ENCODE assay signal across 8 mouse cellular contexts in the genomic region with DNA sequence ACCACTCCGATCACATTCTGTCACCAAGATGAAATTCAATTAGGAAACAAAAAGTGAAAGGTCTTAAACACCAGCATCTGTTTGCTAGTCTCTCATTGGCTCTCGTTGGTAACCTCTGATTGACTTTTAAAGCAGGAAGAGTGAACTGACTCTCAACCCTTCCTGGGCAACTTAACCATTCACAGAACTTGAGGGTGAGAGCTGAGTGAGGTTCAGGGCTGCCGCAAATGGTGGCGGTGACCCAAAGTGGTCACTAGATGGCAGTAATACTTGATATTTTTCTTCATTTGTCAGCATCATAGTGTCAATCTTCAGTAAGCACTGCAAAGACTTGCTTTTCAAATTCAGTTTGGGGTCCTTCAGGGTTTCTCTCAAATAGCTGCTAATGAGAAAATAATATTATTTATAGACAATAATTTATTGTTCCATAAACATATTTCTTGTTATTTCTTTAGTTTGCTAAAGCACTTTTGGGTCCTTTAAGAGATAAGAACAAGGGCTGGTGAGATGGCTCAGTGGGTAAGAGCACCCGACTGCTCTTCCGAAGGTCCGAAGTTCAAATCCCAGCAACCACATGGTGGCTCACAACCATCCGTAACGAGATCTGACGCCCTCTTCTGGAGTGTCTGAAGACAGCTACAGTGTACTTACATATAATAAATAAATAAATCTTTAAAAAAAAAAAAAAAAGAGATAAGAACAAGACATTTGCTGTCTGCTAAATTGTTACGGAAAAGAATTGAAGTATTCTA.
DNase-seq lines count a peak whose midpoint lies in the region; ATAC-seq and TF ChIP-seq lines count a peak whose summit lies in the region.
"Not testable (repeated sequence)": the region's sequence is repeated elsewhere in the genome, so short reads cannot be mapped to it uniquely, and the experiment has no call there.

No protein-coding gene starts in this region.

- peak; percentile 37; the same call in 1 of the 2 replicates for TF ChIP-seq CTCF in liver, adult 2 months (IDR thresholded peaks at IDR 0.05; ENCODE audit: low read depth, low read length)

- H3K4me2 ChIP-seq in forebrain, embryonic 14.5 days (ENCODE audit: low read length); kidney, embryonic 15.5 days; midbrain, embryonic 14.5 days (ENCODE audit: low read length): not testable (repeated sequence)

- not testable (repeated sequence) for H3K4me1 ChIP-seq in forebrain, embryonic 14.5 days (ENCODE audit: control insufficient read depth, insufficient read depth, low read length); kidney, embryonic 15.5 days; liver, adult 2 months (ENCODE audit: control insufficient read depth, insufficient read depth, low read length); midbrain, embryonic 14.5 days (ENCODE audit: control insufficient read depth, insufficient read depth, low read length)

- peak; percentile 77 for ATAC-seq in forebrain, embryonic 14.5 days
- peak; percentile 86 to 89 for ATAC-seq in hematopoietic stem cell, adult 5-6 weeks (replicated peaks in 1 of 2; ENCODE audit: insufficient read depth in 1 of 2, low FRiP score in 2 of 2, low TSS enrichment in 1 of 2, low read depth in 1 of 2, poor library complexity in 2 of 2, severe bottlenecking in 2 of 2)
- peak; percentile 71 for ATAC-seq in kidney, embryonic 15.5 days (replicated peaks; ENCODE audit: low FRiP score)
- ATAC-seq in midbrain, embryonic 14.5 days (ENCODE audit: low FRiP score, low TSS enrichment), result peak; percentile 69

- H3K36me3 ChIP-seq in forebrain, embryonic 14.5 days (ENCODE audit: control insufficient read depth, insufficient read depth, low read length); kidney, embryonic 15.5 days; liver, adult 2 months (ENCODE audit: control insufficient read depth, insufficient read depth, low read length); midbrain, embryonic 14.5 days (ENCODE audit: control insufficient read depth, insufficient read depth, low read length): not testable (repeated sequence)

- H3K4me3 ChIP-seq in forebrain, embryonic 14.5 days (ENCODE audit: low read depth, low read length); kidney, embryonic 15.5 days (replicated peaks); liver, adult 2 months (ENCODE audit: insufficient read depth, low read depth, low read length); midbrain, embryonic 14.5 days (replicated peaks; ENCODE audit: low read depth, low read length): not testable (repeated sequence)

- not testable (repeated sequence) for H3K9me3 ChIP-seq in forebrain, embryonic 14.5 days (replicated peaks; ENCODE audit: control insufficient read depth, low read length); kidney, embryonic 15.5 days (replicated peaks); midbrain, embryonic 14.5 days (ENCODE audit: control insufficient read depth, low read length)

- H3K27ac ChIP-seq in forebrain, embryonic 14.5 days (ENCODE audit: low read depth, low read length); kidney, embryonic 15.5 days; liver, adult 2 months (replicated peaks; ENCODE audit: insufficient read depth, low read depth, low read length); midbrain, embryonic 14.5 days (replicated peaks; ENCODE audit: low read depth, low read length): not testable (repeated sequence)

- H3K79me2 ChIP-seq in liver, adult 2 months (ENCODE audit: control insufficient read depth, insufficient read depth, low read length), result not testable (repeated sequence)

- not testable (repeated sequence) for H3K27me3 ChIP-seq in forebrain, embryonic 14.5 days (replicated peaks; ENCODE audit: control insufficient read depth, insufficient read depth, low read length); kidney, embryonic 15.5 days; liver, adult 2 months (ENCODE audit: control insufficient read depth, insufficient read depth, low read length); midbrain, embryonic 14.5 days (ENCODE audit: control insufficient read depth, insufficient read depth, low read length)

- 45% methylated on average over 8 of the region's 11 CpGs for WGBS in forebrain, embryonic 14.5 days
- WGBS in kidney, embryonic 15.5 days, result 45% methylated on average over 8 of the region's 11 CpGs
- WGBS in liver, adult 2 months, result 27% methylated on average over 11 of the region's 11 CpGs
- WGBS in midbrain, embryonic 14.5 days, result 45% methylated on average over 8 of the region's 11 CpGs

- DNase-seq in CD4-positive helper T cell, adult 2 months (ENCODE audit: low read depth, low spot score), result peak; percentile 56
- DNase-seq in adrenal gland, postnatal 25 days, result peak; percentile 6
- DNase-seq in forebrain, embryonic 14.5 days (ENCODE audit: low spot score), result peak; percentile 38
- DNase-seq in liver, adult 2 months (ENCODE audit: extremely low read depth, low read depth, low spot score), result peak; percentile 23
- peak; percentile 64 for DNase-seq in midbrain, embryonic 14.5 days
- DNase-seq in right cerebral cortex, postnatal 4 days, result peak; percentile 12

- TF ChIP-seq POLR2A in liver, adult 2 months (IDR thresholded peaks at IDR 0.05; ENCODE audit: extremely low read depth, insufficient read depth, low read length), result not testable (repeated sequence)

- not testable (repeated sequence) for H3K9ac ChIP-seq in forebrain, embryonic 14.5 days (ENCODE audit: low read length); kidney, embryonic 15.5 days; liver, adult 2 months (ENCODE audit: low read depth, low read length); midbrain, embryonic 14.5 days (replicated peaks; ENCODE audit: low read length)

Comparison
In these comparisons a context has a peak if more than half of its experiments do, and no peak if none do; other contexts are left out.
1. DNase-seq: peak in every context shown above with its lines; median percentile 64 in midbrain, embryonic 14.5 days; 56 in CD4-positive helper T cell, adult 2 months; 38 in forebrain, embryonic 14.5 days; 23 in liver, adult 2 months; 12 in right cerebral cortex, postnatal 4 days; 6 in adrenal gland, postnatal 25 days.